Mouse (Mus musculus) heart, embryonic 12.5 days (tissue): ENCODE measurements at regions not wholly inside any gene's neighbourhood (a gene's known extent, or its start where the extent isn't known, plus 50 kb on each side); places are given as distances from the start of the nearest gene placed in this dataset.

Source experiments
- ATAC-seq: fragments of 200-750 bp; cut with Nextera tagmentation; 2 replicates; pipeline ENCODE4 v1.8.0; 2017; ENCODE audit warnings: moderate TSS enrichment, moderate library complexity; ENCODE audit not compliant: insufficient number of reproducible peaks, low FRiP score
- H3K27ac ChIP-seq: fragments of 300-500 bp; sonication (generic); 2 replicates; pipeline ENCODE4 v1.5.1; 2016; ENCODE audit warnings: mild to moderate bottlenecking, moderate library complexity; ENCODE audit not compliant: poor library complexity, severe bottlenecking
- H3K27me3 ChIP-seq: fragments of 300-500 bp; sonication (generic); replicated peaks from 2 replicates; pipeline ENCODE4 v1.6.1; 2016; ENCODE audit warnings: mild to moderate bottlenecking, moderate library complexity
- H3K36me3 ChIP-seq: fragments of 300-500 bp; sonication (generic); 2 replicates; pipeline ENCODE4 v1.6.1; 2016; ENCODE audit warnings: mild to moderate bottlenecking, moderate library complexity
- H3K4me1 ChIP-seq: fragments of 300-500 bp; sonication (generic); replicated peaks from 2 replicates; pipeline ENCODE4 v1.6.1; 2016; ENCODE audit warnings: mild to moderate bottlenecking
- H3K4me2 ChIP-seq: fragments of 300-500 bp; sonication (generic); 2 replicates; pipeline ENCODE4 v1.6.1; 2016; ENCODE audit warnings: mild to moderate bottlenecking, moderate library complexity
- H3K4me3 ChIP-seq: fragments of 300-500 bp; sonication (generic); 2 replicates; pipeline ENCODE4 v1.5.1; 2016; ENCODE audit warnings: mild to moderate bottlenecking
- H3K9ac ChIP-seq: fragments of 300-500 bp; sonication (generic); 2 replicates; pipeline ENCODE4 v1.6.1; 2016; ENCODE audit warnings: mild to moderate bottlenecking, moderate library complexity
- H3K9me3 ChIP-seq: fragments of 300-500 bp; sonication (generic); replicated peaks from 2 replicates; pipeline ENCODE4 v1.6.1; 2016; ENCODE audit warnings: mild to moderate bottlenecking, moderate library complexity
- WGBS: fragments of 180-500 bp; shearing (Covaris S2); methylation state at CpG from one replicate; pipeline ENCODE4 v1.1.7; 2016; 5-methylcytosine and 5-hydroxymethylcytosine counted together

DNA sequence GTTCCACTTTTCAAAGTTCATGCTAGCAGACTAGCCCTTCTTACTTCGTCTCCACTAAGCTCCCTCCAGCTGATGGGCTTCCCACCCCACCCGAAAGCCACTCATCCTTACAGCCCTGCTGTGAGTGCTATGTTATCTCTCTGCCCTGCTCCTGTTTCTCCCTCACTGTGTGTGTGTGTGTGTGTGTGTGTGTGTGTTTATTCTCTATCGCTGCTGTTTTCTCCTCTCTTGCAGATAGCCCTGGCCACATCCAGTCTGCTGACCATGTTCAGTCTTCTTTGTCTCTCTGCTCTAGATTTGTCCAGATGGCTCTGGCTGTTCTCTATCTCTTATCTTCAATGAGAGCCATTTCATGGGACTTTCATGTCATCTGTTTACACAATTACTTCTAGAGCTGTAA lies 145.9 kb downstream of the Cd55b start:
- Histone ChIP-seq H3K27me3 (no peaks in the 10 kb centered on the region), H3K9me3 (peaks cover 3% of the 10 kb centered on the region; the same call in 1 of the 2 replicates), H3K9ac (no peak overlapping the region), H3K4me1 (peaks cover 7% of the 10 kb centered on the region; the same call in 1 of the 2 replicates), H3K36me3 (no peaks in the 10 kb centered on the region), H3K27ac (no peak overlapping the region), H3K4me3 (no peak overlapping the region), H3K4me2 (no peak overlapping the region)
- WGBS, result 18% methylated on average over 3 of the region's 3 CpGs
- no peak for ATAC-seq

DNA sequence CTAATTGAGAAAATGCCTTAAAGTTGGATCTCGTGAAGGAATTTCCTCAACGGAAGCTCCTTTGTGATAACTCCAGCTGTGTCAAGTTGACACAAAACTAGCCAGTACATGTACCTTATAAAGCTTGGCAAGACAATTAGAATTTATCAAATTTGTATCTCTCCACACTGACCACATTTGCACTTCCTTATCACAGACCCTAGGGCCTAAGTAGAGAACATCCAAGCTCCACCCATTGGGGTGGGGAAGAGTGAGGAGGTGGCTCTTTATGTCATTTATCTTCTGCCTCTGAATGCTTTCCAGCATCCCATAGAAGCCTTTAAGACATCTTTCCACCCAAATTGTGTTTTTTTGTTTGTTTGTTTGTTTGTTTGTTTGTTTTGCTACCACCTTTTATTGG lies 146.8 kb downstream of the Cd55b start:
- Histone ChIP-seq H3K9me3 (peaks cover 3% of the 10 kb centered on the region; the same call in 1 of the 2 replicates), H3K4me3 (no peak overlapping the region), H3K27me3 (no peaks in the 10 kb centered on the region), H3K4me1 (0 out of 2 replicates have a peak, but pooled peaks cover 4% of the 10 kb centered on the region), H3K36me3 (no peaks in the 10 kb centered on the region), H3K4me2 (no peak overlapping the region), H3K9ac (no peak overlapping the region), H3K27ac (no peak overlapping the region)
- 58% methylated on average over 2 of the region's 2 CpGs for WGBS
- ATAC-seq, result no peak

DNA sequence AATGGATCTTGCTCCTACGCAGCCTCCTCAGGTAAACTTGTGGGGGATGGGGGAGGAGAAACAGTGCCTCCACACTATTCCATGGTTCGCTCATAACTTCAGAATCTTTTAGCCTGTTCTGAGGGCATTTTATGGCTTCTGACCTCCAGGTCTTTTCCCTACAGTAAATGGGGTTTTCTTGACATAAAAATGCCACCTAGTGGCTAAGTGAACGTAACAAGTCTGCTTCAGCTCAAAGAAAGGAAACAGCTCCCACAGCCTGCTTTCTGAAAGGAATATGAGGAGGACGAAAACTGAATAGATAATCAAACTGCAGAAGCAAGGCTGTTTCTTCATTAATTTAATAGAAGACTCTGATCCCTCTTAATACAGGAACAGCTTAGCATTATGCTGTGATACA lies 148.3 kb downstream of the Cd55b start:
- H3K27me3 ChIP-seq, result no peaks in the 10 kb centered on the region; the same call in 1 of the 2 replicates
- no peak for ATAC-seq
- no peak overlapping the region for H3K4me2 ChIP-seq
- 0 out of 2 replicates have a peak, but pooled peaks cover 3% of the 10 kb centered on the region for H3K4me1 ChIP-seq
- peaks cover 3% of the 10 kb centered on the region; the same call in 1 of the 2 replicates for H3K9me3 ChIP-seq
- no peak overlapping the region for H3K4me3 ChIP-seq
- H3K9ac ChIP-seq, result no peak overlapping the region
- 49% methylated on average over 4 of the region's 4 CpGs for WGBS
- H3K36me3 ChIP-seq, result no peaks in the 10 kb centered on the region
- H3K27ac ChIP-seq, result no peak overlapping the region

DNA sequence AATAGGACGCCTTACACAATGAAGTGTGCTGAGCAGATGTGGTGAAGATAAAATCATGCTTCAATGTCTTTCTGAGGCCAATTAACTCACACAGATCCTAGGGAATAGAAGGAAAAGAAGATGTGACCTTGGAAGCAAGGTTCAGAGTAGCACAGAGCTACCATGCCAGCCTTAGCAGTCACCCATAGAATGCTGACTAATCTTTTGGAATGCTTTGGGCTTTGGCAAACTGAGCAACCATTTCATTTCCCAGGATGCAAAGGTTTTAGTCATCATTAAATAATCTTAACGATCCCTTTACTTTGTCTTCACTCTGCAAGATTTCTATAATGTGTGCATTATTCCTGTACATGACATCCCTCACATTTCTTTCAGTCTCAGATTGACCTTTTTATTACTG lies 152.4 kb downstream of the Cd55b start:
- H3K4me3 ChIP-seq, result no peak overlapping the region
- WGBS, result 82% methylated on average over 2 of the region's 2 CpGs
- no peak for ATAC-seq

More for the DNA sequence above, 152.4 kb downstream of the Cd55b start:
- H3K36me3 ChIP-seq, result no peaks in the 10 kb centered on the region
- H3K9ac ChIP-seq, result no peak overlapping the region
- no peaks in the 10 kb centered on the region for H3K9me3 ChIP-seq
- H3K4me1 ChIP-seq, result no peaks in the 10 kb centered on the region
- H3K27ac ChIP-seq, result no peak overlapping the region
- H3K4me2 ChIP-seq, result no peak overlapping the region
- no peaks in the 10 kb centered on the region; the same call in 1 of the 2 replicates for H3K27me3 ChIP-seq
